Mouse (Mus musculus) megakaryocyte, embryonic 14.5 days (primary cell): ENCODE measurements at regions not wholly inside any gene's neighbourhood (a gene's known extent, or its start where the extent isn't known, plus 50 kb on each side); places are given as distances from the start of the nearest gene placed in this dataset.

Experiments used
- FLI1 ChIP-seq: IDR thresholded peaks from 2 replicates; pipeline ENCODE4 v1.6.1; 2012; ENCODE audit warnings: low read length, inconsistent platforms, mixed read lengths
- GATA1 ChIP-seq: IDR thresholded peaks from 3 replicates; pipeline ENCODE4 v1.6.1; 2012; ENCODE audit warnings: mixed read lengths, low read length, inconsistent platforms, borderline replicate concordance

- TF ChIP-seq GATA1 (no peak), FLI1 (no peak)
Observed at GRCm38 (mm10) chr4:95456943-95457342, 100.4 kb upstream of the Fggy start.
